Mouse (Mus musculus): ENCODE results near the gene Arpp21.

Arpp21 gene

DNA sequence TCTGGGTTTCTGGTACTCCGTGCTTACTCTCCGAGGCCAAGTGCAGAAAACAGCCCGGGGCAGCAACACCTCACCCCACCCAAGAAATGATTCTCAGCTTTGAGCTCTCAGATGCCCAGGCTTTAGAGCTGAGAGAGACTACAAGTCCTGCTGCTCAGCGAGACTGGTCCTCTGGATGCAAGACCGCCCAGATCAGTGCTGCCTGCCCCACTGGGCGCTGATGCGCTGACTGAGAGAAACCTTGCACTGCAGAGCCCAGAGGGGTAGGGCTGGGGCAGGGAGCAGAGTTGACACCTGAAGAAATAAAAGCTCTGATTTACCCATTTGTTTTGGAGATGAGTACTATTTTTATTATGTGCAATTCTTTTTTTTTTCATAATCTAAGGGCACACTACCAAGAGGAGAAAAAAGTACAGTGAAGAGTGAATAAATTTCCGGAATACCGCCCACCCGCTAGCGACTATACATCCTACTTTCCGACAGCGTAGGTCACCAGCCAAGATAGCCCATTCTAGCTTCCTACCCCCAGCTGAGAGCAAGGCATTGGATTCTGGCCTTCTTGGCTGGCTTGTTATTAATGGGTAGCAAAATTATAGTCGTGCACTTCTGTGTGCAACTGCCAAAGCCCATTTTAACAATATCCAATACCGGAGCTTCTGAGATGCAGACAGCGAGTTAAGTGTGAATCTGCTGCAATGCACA is at the start of gene Arpp21:
Arpp21 (minus strand) TSS at position 243 of the 702 bp plus-strand sequence.
- peak; percentile 38 for DNase-seq (ENCODE audit: low spot score)

DNA sequence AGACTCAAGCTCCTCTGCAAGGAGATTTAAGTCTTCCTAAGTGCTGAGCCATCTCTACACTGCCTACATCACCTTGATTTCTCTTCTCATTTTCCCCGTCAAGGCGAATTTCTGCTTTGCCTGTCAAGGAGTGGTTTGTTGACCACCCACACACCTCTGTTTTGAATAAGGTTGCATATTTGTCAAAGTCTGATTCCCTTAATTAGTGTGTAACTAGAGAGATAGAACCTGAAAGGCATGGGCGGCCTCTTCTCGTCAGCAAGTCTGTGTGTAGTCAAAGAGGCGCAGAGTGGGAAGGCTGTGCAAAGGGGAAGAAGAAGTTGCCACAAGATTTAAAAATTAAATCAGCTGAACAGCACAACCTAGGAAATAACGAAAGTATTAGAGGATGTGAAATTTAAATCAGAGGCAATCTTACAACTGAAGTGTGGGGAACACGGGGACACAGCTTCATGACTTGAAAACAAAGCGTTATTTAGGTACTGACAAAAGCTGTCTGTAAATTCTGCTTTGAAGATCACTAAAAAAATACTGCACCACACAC is 36.8 kb upstream of the Arpp21 start:
- DNase-seq (ENCODE audit: low spot score): no peak

DNA sequence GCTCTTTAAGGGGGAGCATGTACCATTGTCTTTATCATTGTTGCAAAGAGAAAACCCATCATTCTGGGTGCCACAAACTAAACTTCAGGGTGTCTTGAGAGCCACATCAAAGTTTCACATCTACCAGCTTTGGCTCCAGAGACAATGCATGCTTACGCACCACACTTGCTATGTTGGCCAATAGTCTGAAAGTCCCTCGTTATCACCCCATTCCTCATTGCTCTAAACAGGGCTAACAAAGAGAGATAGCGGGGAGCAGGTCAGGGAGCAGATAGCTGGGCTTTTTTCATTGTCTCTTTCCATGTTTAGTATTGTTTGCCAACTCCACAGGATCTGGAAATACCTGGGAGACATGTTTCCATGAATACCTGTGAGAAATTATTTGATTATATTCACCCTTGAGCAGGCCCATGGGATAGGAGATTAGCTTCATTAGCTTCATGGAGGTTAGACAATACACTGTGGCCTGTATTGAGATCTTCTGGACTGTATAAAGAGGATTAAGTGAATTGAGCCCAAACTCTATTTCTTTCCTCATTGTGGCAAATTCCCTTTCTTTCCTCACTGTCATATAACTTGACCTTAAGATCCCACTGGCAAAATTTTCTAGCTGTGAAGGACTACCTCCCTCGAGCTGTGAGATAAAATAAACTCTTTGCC is 29.4 kb upstream of the Arpp21 start:
- no peak for DNase-seq (ENCODE audit: low spot score)

DNA sequence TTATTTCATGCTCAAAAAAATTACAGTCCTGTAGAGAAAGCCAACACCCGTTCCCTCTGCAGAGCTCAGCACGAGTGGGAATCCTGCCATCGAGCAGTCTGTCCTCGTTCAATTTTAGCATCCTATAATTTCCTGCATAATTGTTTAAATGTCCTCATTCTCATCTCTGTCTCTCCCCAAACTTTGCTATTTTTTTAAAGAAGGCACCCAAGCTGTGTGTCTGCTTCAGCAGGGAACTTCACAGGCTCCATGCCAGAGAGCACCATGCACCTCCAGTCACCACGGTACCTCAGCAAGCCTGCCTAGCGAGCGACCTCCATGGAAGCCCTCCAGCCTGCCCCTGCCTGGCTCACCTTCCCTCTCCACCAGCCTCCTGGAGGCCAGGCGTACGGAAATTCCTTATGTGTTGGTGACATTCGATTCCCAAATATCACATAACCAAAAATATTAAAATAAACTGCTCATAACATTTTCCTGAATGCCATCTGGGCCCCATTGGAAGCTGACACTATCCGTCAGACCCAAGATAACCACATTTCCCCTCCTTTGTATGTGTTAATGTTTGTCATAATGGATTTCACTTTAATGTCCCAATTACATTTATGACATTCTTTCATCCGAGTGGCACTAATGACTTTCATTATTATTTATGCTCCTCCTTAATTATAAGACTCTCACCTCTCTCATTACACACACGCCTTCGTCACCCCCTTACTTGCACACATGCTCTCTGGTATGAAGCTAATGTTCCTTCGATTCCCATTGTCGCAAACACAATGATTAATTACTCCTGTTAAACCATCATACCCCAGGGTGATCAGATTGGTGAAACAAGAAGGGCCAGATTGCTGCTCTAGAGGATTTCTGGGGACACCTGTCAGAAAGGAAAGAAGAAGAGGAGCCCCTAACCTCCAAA is 26.5 kb upstream of the Arpp21 start:
- no peak for DNase-seq (ENCODE audit: low spot score)

DNA sequence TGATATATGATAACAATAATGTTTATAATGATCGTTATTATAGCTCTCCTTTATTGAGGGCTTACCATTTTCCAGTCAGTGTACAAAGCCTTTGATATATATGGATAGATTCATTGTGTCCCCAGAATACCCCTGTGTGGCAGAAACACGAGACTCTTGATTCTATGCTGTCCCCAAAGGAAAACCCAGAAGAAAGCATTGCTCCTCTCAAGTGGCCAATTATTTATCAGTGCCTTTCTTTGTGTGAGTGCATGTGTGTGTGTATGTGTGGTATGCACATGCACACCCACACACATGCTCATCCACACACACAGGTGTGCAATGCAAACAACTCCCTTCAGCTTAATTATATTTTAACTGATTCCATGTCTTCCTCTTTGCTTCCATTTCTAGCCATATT is 25.8 kb upstream of the Arpp21 start:
- DNase-seq (ENCODE audit: low spot score): no peak

DNA sequence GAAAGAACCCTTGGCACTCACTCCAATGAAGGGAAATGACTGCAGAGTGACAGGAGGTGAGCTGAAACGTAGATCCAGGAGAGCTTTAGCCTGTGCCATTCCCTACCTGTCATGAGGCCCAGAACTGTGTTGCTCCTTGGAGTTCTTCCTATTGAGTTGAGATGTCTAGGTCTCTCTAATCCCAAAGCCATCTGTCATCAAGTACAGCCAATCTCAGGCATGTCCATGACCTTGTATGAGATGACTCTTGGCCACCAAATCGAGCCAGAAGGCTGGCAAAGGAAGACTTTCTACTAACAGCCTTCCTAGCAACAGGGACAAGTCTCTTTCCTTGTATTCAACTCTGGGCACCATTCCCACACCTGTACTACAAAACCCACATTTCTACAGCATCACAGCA is 25.0 kb upstream of the Arpp21 start:
- DNase-seq (ENCODE audit: low spot score): no peak

DNA sequence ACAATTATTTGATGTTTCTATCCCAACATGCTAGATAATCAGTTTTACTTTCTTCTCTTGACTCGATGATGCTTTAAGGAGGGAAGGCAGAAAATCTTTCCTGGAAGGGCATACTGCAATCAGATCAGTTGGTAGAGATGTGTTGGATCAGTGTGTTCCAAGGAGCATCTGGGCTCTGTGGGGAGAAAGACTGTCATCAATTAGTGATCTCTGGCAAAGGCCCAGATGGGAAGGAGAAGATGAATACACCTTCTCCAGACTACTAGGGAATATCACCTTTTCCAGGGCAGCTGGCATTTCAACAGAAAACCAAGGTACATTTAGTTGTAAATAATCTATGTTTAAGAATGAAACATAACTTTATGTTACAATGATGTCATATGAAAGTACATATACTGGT is 22.8 kb upstream of the Arpp21 start:
- DNase-seq (ENCODE audit: low spot score): no peak

DNA sequence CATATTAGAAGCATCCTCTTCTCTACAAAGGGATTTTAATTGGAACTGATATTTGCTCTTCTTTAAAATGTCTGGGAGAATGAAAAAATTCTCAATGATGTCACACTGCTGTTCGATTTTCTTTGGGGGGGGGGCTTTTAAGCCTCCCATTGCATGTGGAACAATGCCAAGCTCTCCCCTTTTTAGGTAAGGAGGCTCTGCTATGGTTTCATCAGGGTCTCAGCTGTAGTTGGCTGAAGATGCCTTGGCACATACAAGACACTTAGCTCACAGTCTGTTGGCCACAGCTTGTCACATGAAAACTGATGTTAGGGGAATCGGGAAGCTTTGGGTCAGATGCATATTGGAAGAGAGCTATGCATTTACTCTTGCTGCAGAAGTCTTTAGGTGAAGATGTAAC is 20.2 kb upstream of the Arpp21 start:
- no peak for DNase-seq (ENCODE audit: low spot score)

DNA sequence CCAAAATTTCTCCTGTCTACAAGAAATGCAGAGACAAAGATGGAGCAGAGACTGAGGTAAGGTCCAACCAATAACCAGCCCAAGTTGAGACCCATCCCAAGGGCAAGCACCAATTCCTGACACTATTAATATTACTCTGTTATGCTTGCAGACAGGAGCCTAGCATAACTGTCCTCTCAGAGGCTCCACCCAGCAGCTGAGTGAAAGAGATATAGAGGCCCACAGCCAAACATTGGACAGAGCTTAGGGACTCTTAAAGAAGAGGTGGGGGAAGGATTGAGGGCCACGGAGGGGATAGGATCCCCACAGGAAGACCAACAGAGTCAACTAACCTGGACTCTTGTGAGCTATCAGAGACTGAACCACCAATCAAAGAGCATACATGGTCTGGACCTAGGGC is 18.0 kb upstream of the Arpp21 start:
- DNase-seq (ENCODE audit: low spot score): no peak

DNA sequence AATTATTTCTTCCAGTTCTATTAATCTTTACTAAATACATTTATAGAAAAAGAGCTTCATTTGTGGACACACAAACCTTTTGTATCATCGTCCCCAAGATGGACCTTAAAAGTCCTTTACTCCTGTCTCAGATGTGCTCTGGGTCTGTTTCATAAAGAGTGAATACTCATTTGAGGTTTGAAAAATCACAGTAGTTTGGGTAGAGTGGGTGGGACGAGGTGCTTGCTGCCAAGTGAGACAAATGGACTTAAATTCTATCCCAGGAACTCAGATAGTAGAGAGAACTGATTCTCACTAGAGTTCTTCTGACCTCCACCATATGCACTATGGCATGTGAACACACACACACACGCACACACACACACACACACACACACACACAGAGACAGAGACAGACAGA is 16.1 kb upstream of the Arpp21 start:
- DNase-seq (ENCODE audit: low spot score): no peak

DNA sequence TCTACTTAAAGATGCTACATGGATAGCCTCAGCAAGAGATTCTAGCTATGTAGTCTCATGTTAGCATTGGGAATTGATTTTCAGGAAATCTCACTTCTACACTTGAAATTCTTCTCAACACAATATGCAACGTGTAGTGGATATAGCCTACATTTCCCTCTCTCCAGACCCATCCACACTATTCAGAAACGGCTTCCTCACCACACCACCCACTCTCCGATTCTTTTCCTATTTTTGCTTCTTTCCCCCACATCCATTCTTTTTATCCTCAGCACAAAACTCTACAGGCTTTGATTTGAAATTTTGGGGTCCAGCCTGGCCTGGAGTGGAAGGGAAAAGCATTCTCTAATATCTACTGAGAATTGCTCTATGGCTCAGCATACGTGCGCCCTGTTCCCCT is 15.6 kb upstream of the Arpp21 start:
- no peak for DNase-seq (ENCODE audit: low spot score)

DNA sequence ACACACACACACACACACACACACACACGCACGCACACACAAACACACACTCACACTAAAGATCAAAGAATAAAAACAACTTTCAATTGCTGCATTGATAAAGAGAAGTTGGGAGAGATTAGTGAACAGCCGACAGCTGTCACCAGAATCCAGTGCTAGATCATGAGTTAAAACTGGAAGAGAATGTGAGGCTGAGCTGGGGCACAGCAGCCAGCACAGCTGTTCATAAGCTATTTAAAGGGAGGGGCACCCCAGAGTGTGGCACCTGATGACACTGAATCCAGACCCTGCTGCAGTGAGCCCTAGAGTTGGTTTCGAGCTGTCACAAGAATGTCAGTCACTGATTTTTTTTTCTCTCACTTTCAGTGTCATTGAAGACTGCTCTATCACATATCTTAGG is 14.0 kb upstream of the Arpp21 start:
- no peak for DNase-seq (ENCODE audit: low spot score)

DNA sequence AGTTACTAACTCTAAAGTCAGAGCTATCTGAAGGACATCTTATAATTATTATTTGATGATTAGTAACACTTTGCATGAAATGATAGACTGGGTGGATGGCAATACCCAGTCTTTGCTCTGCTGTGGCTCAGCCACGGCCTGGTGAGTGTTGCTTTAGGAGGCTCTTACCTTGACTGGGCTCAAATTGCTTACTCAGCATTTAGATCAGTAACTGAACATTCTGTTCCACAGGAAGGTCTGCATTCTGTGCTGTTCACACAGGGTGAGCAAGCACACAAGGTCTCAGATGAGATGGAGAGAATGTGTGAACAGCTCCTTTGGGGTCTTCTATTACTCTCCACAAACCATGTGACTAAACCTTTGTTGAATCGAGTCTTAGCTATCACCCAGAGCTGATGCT is 11.4 kb upstream of the Arpp21 start:
- no peak for DNase-seq (ENCODE audit: low spot score)

DNA sequence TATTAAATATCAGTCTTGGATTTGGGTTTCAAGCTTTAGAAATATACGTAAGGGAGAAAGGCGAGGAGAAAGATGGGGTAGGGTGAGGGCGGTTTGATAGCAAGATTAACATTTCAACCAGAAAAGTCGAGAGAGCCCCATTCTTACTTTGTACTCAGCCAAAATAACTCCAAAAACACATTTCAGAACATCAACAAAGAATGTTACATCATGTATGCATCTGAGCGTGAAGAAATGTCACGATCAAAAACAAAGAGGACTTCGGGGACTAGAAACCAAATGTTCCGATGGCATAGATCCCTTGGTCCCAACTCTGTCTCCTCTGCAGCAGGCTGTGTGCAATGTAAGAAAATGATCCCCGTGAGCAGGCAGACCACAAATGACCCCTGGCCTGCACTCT is 2.4 kb upstream of the Arpp21 start:
- DNase-seq (ENCODE audit: low spot score): no peak

DNA sequence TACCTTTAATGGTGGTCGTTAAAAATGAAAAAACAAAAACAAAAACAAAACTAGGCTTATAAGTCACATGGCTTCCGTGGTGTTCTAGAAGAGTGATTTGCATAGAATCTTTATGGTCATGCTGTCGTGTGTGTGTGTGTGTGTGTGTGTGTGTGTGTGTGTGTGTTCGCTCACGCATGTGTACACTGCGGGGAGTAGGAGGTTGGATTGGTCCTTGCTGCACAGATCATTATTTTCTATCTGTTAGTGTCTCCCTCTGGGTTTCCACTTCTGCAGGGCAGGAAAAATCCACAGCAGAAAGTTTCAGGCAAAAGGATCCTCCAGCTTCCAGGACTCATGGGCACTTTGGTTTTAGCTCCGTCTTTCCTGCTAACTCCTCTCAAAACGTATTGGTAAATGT is 813 bp upstream of the Arpp21 start:
- no peak for DNase-seq (ENCODE audit: low spot score)

DNA sequence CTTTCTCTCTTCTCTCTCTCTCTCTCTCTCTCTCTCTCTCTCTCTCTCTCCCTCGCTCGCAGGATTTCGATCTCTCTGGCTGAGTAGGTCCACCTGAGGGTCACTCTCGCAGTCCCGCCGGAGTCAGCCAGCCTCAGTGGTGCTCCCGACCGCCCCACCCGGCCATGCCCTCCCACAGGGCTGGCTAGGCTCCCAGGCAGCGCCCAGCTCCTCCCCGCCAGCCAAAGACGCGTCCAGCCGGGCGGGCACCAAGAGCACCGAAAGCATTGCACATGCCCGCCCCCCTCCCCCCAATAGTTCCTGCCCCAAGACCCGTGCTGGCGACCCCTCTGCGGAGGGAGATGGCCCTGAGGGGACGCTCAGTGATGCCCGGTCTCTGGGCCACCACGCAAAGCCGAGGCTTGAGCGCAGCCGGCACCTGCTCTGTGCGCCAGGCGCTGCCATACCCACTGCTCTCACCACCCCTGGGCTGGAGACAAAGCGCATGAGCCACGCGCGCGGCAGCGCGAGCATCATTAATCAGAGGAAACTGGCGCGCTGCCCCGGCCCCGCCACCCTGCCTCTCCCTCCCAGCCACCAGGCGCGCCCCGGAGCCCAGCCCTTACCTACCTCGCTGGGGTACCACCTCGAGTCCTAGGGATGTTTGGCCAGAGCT is 570 bp downstream of the Arpp21 start:
- DNase-seq (ENCODE audit: low spot score): peak; percentile 52

DNA sequence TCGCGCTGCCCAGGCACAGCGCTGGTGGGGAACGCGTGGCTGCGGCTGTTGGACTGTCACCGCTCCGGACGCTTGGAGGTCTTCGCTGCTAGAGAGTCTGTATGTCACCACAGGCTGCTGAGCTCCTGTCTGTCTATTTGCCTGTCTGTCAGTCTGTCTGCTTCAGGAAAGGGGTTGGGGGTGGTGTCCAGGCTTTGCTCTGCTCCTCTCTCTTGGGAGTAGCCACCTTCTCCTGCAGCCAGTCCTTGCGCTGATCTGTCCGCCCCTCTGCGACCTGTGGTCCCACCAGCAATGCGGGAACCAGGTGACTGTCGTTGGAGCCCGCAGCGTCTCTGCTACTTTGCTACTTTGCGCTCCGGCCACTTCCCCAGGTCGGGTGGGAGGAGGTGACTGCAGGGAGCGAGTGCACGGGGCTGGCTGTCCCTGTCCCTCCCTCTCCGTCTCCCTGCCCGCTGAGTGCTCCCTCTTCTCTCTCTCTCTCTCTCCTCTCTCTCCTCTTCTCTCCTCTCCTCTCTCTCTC is 1.2 kb downstream of the Arpp21 start:
- peak; percentile 53 for DNase-seq (ENCODE audit: low spot score)

DNA sequence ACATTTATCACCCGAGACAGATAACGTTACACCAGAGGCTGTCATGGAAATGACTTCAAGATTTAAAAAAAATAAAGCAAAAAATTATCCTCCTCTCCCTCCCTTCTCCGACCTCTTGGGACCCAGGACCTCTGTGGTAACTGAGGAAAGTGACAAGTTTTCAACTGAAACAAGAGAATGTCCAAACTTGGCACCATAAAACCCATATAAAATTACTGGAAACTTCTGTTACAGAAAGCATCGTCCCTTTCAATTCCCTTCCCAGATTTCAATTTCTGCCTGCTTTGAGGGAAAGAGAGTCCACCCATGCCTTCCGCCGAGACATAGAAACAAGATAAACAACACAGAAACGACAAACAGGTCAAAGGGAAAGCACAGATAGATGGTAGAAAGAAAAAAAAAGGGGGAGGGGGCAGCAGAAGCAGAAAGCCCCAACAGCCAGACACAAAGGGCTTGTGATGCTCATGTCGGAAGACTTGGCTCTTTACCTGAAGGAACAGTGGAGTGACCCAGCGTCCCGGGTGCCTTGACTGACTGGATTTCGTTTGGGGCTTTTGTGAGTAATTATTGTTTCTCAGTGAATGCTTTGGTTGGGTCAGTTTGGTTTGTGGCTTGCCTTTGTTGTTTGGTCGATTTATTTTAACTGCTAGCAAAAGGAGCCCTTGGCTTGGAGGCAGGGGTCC is 1.8 kb downstream of the Arpp21 start:
- no peak for DNase-seq (ENCODE audit: low spot score)

DNA sequence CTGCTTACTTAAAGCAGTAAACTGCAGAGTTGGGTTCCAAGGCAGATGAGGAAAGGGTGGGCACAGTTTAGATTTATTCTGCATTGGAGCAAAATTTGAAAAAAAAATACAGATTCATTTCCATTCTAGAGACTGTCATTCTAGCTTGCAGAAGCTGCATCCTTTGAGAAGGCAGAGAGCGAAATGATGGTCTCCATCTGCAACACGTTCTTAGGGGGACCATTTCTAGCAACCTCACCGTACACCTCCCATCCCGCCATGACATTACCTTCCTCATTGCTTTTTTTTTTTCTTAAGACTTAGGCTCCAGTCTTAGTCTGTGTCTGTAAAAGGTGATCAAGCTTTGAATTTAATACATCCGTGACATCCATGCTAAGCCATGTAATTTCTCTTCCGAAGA is 2.4 kb downstream of the Arpp21 start:
- DNase-seq (ENCODE audit: low spot score): no peak

DNA sequence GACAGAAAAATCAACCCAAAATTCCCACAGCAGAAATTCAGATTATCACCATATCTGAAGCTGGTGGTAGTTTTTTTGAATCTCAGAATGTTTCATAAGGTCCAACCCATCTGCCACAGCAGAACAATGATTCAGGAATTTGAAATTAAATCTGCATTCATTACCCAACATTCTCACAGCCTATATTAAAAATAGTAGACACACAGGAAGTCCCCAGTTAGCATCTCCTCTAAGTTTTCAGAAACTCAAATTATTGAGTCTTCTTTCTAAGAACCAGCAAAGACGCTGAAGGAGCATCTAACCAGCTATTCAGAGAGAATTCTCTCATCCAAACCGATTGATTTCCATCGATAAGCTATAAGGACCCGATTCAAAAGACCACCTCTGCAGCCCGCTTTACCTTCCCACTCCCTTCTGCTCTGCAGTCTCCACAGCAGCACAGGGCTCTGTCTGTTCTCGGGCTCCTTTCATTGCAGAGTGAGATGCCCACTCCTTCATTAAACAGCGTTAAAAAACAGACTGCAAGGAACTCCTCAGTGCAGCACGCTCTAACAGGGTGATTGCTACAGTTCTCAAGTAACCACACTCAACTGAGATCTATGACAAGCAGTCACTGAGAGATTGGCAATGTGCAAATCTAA is 3.7 kb downstream of the Arpp21 start:
- no peak for DNase-seq (ENCODE audit: low spot score)

DNA sequence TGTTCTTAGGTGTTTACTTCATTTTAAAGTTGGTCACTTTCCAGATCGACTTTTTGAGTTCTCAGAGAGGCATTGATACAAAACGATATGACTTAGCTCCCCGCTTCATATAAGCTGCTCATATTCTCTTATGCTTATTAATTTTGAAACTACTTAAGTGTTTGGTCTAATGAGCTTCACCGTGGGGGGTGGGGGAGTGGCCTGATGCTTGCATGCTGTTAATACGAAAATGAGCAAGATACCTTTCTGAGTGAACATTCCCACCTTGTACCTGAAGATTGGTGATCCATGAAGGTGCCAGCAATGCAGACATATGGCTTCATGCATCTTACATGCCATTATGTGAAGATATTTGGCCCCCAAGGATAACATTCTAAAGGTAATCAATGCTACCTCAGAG is 4.4 kb downstream of the Arpp21 start:
- DNase-seq (ENCODE audit: low spot score): no peak
